Mouse (Mus musculus) limb, embryonic 13.5 days (tissue): ENCODE measurements around the gene Proca1. TPM values are rescaled to one million over a fixed set of nuclear protein-coding genes. Genes with fewer than 3 reads are reported as not detected.
A peak's percentile ranks its signal among the peaks of the same experiment; 100 is the strongest.

Source experiments
- ATAC-seq: fragments of 200-750 bp; cut with Nextera tagmentation; 2 replicates; pipeline ENCODE4 v1.8.0; 2017; ENCODE audit warnings: low read depth, moderate number of reproducible peaks, moderate TSS enrichment; ENCODE audit not compliant: low FRiP score
- H3K27ac ChIP-seq: fragments of 300-500 bp; sonication (generic); 2 replicates; pipeline ENCODE4 v1.5.1; 2015; ENCODE audit warnings: inconsistent platforms, mild to moderate bottlenecking, moderate library complexity
- H3K27me3 ChIP-seq: fragments of 300-500 bp; sonication (generic); 2 replicates; pipeline ENCODE4 v1.6.1; 2015; ENCODE audit warnings: mild to moderate bottlenecking, inconsistent platforms
- H3K36me3 ChIP-seq: fragments of 300-500 bp; sonication (generic); 2 replicates; pipeline ENCODE4 v1.6.1; 2015; ENCODE audit warnings: inconsistent platforms, mild to moderate bottlenecking, moderate library complexity
- H3K4me1 ChIP-seq: fragments of 300-500 bp; sonication (generic); 2 replicates; pipeline ENCODE4 v1.6.1; 2015; ENCODE audit warnings: inconsistent platforms
- H3K4me2 ChIP-seq: fragments of 300-500 bp; sonication (generic); replicated peaks from 2 replicates; pipeline ENCODE4 v1.6.1; 2015; ENCODE audit warnings: inconsistent platforms, mild to moderate bottlenecking, moderate library complexity
- H3K4me3 ChIP-seq: fragments of 300-500 bp; sonication (generic); 2 replicates; pipeline ENCODE4 v1.5.1; 2015; ENCODE audit warnings: moderate library complexity, mild to moderate bottlenecking, inconsistent platforms
- H3K9ac ChIP-seq: fragments of 300-500 bp; sonication (generic); 2 replicates; pipeline ENCODE4 v1.6.1; 2015; ENCODE audit warnings: mild to moderate bottlenecking, inconsistent platforms
- H3K9me3 ChIP-seq: fragments of 300-500 bp; sonication (generic); 2 replicates; pipeline ENCODE4 v1.6.1; 2016; ENCODE audit warnings: inconsistent platforms
- WGBS: fragments of 180-500 bp; shearing (Covaris S2); methylation state at CpG from one replicate; pipeline ENCODE4 v1.1.7; 2015; 5-methylcytosine and 5-hydroxymethylcytosine counted together
- polyA plus RNA-seq: library from polyadenylated mRNA; unstranded; fragments of >200 nt; fragmentation: Nextera tagmentation; extraction: Ambion mirVana; gene quantifications from 2 replicates; pipeline ENCODE4 v1.2.1, GENCODE M21; 2015

Proca1 gene
- polyA plus RNA-seq, 1 experiment from 2014 or later, result 2.7 TPM

- peaks cover 36% of the 10 kb centered on the region for H3K36me3 ChIP-seq
- no peaks in the 10 kb centered on the region for H3K27me3 ChIP-seq
- H3K27ac ChIP-seq, result peak within 1 kb of the TSS; percentile 99
- H3K9ac ChIP-seq, result peak within 1 kb of the TSS; percentile 95
- H3K4me3 ChIP-seq, result peak within 1 kb of the TSS; percentile 65
- ATAC-seq, result peak; percentile 92
- no peaks in the 10 kb centered on the region for H3K9me3 ChIP-seq
- peak within 1 kb of the TSS; percentile 73 for H3K4me2 ChIP-seq
- peaks cover 20% of the 10 kb centered on the region for H3K4me1 ChIP-seq
- WGBS, result under 1% methylated on average over 77 of the region's 80 CpGs
Measured at GRCm38 (mm10) chr11:78188331-78189233, 4.6 kb upstream of the Proca1 start, which contains the start of gene Rab34. TSS of gene Rab34 (plus strand) at chr11:78188430.

GRCm38 (mm10) chr11:78189234-78190040, 3.8 kb upstream of the Proca1 start:
- H3K27me3 ChIP-seq, result no peaks in the 10 kb centered on the region
- H3K4me3 ChIP-seq, result peak overlapping the region; percentile 65
- H3K27ac ChIP-seq, result peak overlapping the region; percentile 99
- peaks cover 19% of the 10 kb centered on the region for H3K4me1 ChIP-seq
- under 1% methylated on average over 40 of the region's 42 CpGs for WGBS
- peak overlapping the region; percentile 95 for H3K9ac ChIP-seq
- ATAC-seq, result peak; percentile 76
- H3K36me3 ChIP-seq, result peaks cover 36% of the 10 kb centered on the region
- H3K9me3 ChIP-seq, result no peaks in the 10 kb centered on the region
- peak overlapping the region; percentile 73 for H3K4me2 ChIP-seq

- H3K4me2 ChIP-seq, result peak overlapping the region; percentile 73
- no peak for ATAC-seq
- no peaks in the 10 kb centered on the region for H3K9me3 ChIP-seq
- WGBS, result 48% methylated on average over 6 of the region's 6 CpGs
- peaks cover 23% of the 10 kb centered on the region for H3K4me1 ChIP-seq
- H3K9ac ChIP-seq, result peak overlapping the region; percentile 95
- no peaks in the 10 kb centered on the region for H3K27me3 ChIP-seq
- H3K27ac ChIP-seq, result peak overlapping the region; percentile 99
- H3K4me3 ChIP-seq, result peak overlapping the region; percentile 65
- peaks cover 36% of the 10 kb centered on the region for H3K36me3 ChIP-seq
Measured at GRCm38 (mm10) chr11:78190041-78190440, 3.2 kb upstream of the Proca1 start.

GRCm38 (mm10) chr11:78194411-78195100, 1.4 kb downstream of the Proca1 start:
- WGBS, result 4% methylated on average over 30 of the region's 30 CpGs
- H3K9me3 ChIP-seq, result no peaks in the 10 kb centered on the region
- peak overlapping the region; percentile 66 for H3K4me2 ChIP-seq
- peak; percentile 67 for ATAC-seq
- peak overlapping the region; percentile 58 for H3K27ac ChIP-seq
- H3K27me3 ChIP-seq, result no peaks in the 10 kb centered on the region
- H3K9ac ChIP-seq, result peak overlapping the region; percentile 50; the same call in 1 of the 2 replicates
- peaks cover 27% of the 10 kb centered on the region for H3K4me1 ChIP-seq
- H3K36me3 ChIP-seq, result peaks cover 36% of the 10 kb centered on the region
- H3K4me3 ChIP-seq, result peak overlapping the region; percentile 52

- H3K27me3 ChIP-seq, result no peaks in the 10 kb centered on the region
- peak overlapping the region; percentile 66 for H3K4me2 ChIP-seq
- peak overlapping the region; percentile 52 for H3K4me3 ChIP-seq
- H3K36me3 ChIP-seq, result peaks cover 32% of the 10 kb centered on the region
- 61% methylated on average over 23 of the region's 23 CpGs for WGBS
- H3K27ac ChIP-seq, result peak overlapping the region; percentile 22; the same call in 1 of the 2 replicates
- peaks cover 3% of the 10 kb centered on the region; the same call in 1 of the 2 replicates for H3K9me3 ChIP-seq
- peak overlapping the region; percentile 50; the same call in 1 of the 2 replicates for H3K9ac ChIP-seq
- no peak for ATAC-seq
- peaks cover 20% of the 10 kb centered on the region for H3K4me1 ChIP-seq
Measured at GRCm38 (mm10) chr11:78195101-78195863, 2.1 kb downstream of the Proca1 start.

GRCm38 (mm10) chr11:78202372-78202771, 9.2 kb downstream of the Proca1 start:
- no peaks in the 10 kb centered on the region for H3K27me3 ChIP-seq
- H3K36me3 ChIP-seq, result peaks cover 37% of the 10 kb centered on the region
- no peak for ATAC-seq
- no peak overlapping the region for H3K4me2 ChIP-seq
- WGBS, result 91% methylated on average over 3 of the region's 3 CpGs
- H3K9me3 ChIP-seq, result peaks cover 3% of the 10 kb centered on the region; the same call in 1 of the 2 replicates
- H3K9ac ChIP-seq, result no peak overlapping the region
- no peak overlapping the region for H3K27ac ChIP-seq
- H3K4me3 ChIP-seq, result no peak overlapping the region
- H3K4me1 ChIP-seq, result no peaks in the 10 kb centered on the region

GRCm38 (mm10) chr11:78204287-78204686, 11.1 kb downstream of the Proca1 start:
- no peak overlapping the region for H3K27ac ChIP-seq
- H3K9ac ChIP-seq, result no peak overlapping the region
- H3K4me1 ChIP-seq, result no peaks in the 10 kb centered on the region
- no peaks in the 10 kb centered on the region for H3K27me3 ChIP-seq
- H3K4me3 ChIP-seq, result no peak overlapping the region
- no peak for ATAC-seq
- WGBS, result 80% methylated on average over 6 of the region's 6 CpGs
- H3K36me3 ChIP-seq, result peaks cover 56% of the 10 kb centered on the region
- no peak overlapping the region for H3K4me2 ChIP-seq
- peaks cover 3% of the 10 kb centered on the region; the same call in 1 of the 2 replicates for H3K9me3 ChIP-seq

- ATAC-seq, result no peak
- WGBS, result 69% methylated on average over 13 of the region's 13 CpGs
- H3K27me3 ChIP-seq, result no peaks in the 10 kb centered on the region
- peaks cover 69% of the 10 kb centered on the region for H3K36me3 ChIP-seq
- H3K27ac ChIP-seq, result no peak overlapping the region
- no peaks in the 10 kb centered on the region for H3K9me3 ChIP-seq
- H3K4me2 ChIP-seq, result no peak overlapping the region
- H3K4me3 ChIP-seq, result no peak overlapping the region
- H3K9ac ChIP-seq, result no peak overlapping the region
- no peaks in the 10 kb centered on the region for H3K4me1 ChIP-seq
Measured at GRCm38 (mm10) chr11:78205361-78206206, 12.4 kb downstream of the Proca1 start.

- H3K36me3 ChIP-seq, result peaks cover 85% of the 10 kb centered on the region
- no peaks in the 10 kb centered on the region for H3K27me3 ChIP-seq
- H3K4me3 ChIP-seq, result no peak overlapping the region
- no peak overlapping the region for H3K9ac ChIP-seq
- H3K9me3 ChIP-seq, result no peaks in the 10 kb centered on the region
- no peak for ATAC-seq
- 88% methylated on average over 7 of the region's 7 CpGs for WGBS
- no peaks in the 10 kb centered on the region for H3K4me1 ChIP-seq
- H3K4me2 ChIP-seq, result no peak overlapping the region
- H3K27ac ChIP-seq, result no peak overlapping the region
Measured at GRCm38 (mm10) chr11:78207190-78207589, 14.0 kb downstream of the Proca1 start.

GRCm38 (mm10) chr11:78209886-78210285, 16.7 kb downstream of the Proca1 start:
- Histone ChIP-seq H3K27me3 (no peaks in the 10 kb centered on the region), H3K4me3 (no peak overlapping the region), H3K4me2 (no peak overlapping the region), H3K36me3 (peaks cover 100% of the 10 kb centered on the region), H3K4me1 (no peaks in the 10 kb centered on the region), H3K27ac (no peak overlapping the region), H3K9ac (no peak overlapping the region), H3K9me3 (no peaks in the 10 kb centered on the region)
- WGBS, result 88% methylated on average over 6 of the region's 6 CpGs
- ATAC-seq, result no peak
